Mouse (Mus musculus): ENCODE results near the gene Mid1.
"Not testable (repeated sequence)": the region's sequence is repeated elsewhere in the genome, so short reads cannot be mapped to it uniquely, and the experiment has no call there.

GRCm38 (mm10) chrX:170003536-170003935, 318.5 kb downstream of the Mid1 start:
- not testable (repeated sequence) for TF ChIP-seq CTCF, POLR2A (IDR thresholded peaks at IDR 0.05; ENCODE audit: extremely low read depth, insufficient read depth, low read length)
